ENCODE assay signal across 8 mouse cellular contexts in the genomic region with DNA sequence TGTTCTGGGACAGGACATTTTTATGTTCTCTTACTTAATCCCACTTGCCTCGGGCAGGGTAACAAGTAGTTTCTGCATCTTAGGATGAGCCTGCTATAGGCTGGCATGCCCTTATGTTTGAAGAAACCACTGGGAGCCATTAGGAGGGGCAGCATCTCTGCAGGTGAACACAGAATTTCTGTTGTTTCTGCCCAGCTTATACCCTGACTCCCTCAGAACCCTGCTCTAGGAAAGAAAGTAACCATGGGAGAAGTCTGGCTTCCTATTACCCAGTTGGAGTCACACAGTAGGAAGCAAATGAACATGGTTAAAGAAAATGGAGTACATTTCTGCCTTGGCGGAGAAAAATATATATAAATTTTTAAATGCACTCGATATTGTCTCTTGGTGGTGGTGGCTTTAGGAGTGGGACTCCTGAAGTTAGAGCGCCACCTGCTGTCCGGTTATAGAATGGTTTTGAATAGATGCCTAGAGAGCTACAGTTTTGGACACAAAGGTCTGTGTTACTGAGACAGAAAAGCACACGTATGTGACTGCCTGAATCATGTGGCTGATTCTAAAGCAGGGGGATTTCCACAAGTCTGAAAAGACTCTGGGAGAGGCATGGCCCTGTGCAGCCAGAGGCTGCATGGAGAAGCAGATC. TPM values are rescaled to one million over a fixed set of nuclear protein-coding genes. Genes with fewer than 3 reads are reported as not detected.
DNase-seq lines count a peak whose midpoint lies in the region; ATAC-seq and TF ChIP-seq lines count a peak whose summit lies in the region.

No protein-coding gene starts in this region.

- no peak overlapping the region for H3K4me2 ChIP-seq in hindbrain, embryonic 13.5 days

- CTCF ChIA-PET in Patski (lab: Charles Lee) = interaction anchor here (0.9 to 1.8 kb wide), 13 partner anchors 9 to 1008 kb away, joined by 3 to 11 read pairs (median 4); no protein-coding TSS in a partner anchor

- peak; percentile 80 for ATAC-seq in Patski
- ATAC-seq in hindbrain, embryonic 13.5 days (ENCODE audit: low FRiP score) = peak; percentile 91

- H3K4me3 ChIP-seq in hindbrain, embryonic 13.5 days = no peak overlapping the region

- no peak for DNase-seq in Patski (ENCODE audit: low read depth, low spot score)
- DNase-seq in cerebellum, adult 9-10 months = peak; percentile 58
- DNase-seq in frontal cortex, postnatal 10 days (ENCODE audit: low spot score in 2 of 2) = peak; percentile 44 to 82
- DNase-seq in layer of hippocampus, adult 9-11 months = peak; percentile 54
- peak; percentile 91 for DNase-seq in lung, postnatal 14 days
- peak; percentile 71 for DNase-seq in retina, postnatal 7 days (ENCODE audit: low read depth, low spot score)
- DNase-seq in urinary bladder, postnatal 4 days (ENCODE audit: low spot score in 2 of 2) = peak; percentile 56 to 86

- TF ChIP-seq CTCF in Patski (IDR thresholded peaks at IDR 0.05) = peak; percentile 75

- WGBS in hindbrain, embryonic 13.5 days = 20% methylated on average over 6 of the region's 6 CpGs

- peaks cover 11% of the 10 kb centered on the region for H3K4me1 ChIP-seq in hindbrain, embryonic 13.5 days (replicated peaks)

- no peaks in the 10 kb centered on the region for H3K36me3 ChIP-seq in hindbrain, embryonic 13.5 days

- peaks cover 9% of the 10 kb centered on the region for H3K27me3 ChIP-seq in Patski
- no peaks in the 10 kb centered on the region; the same call in 1 of the 2 replicates for H3K27me3 ChIP-seq in hindbrain, embryonic 13.5 days

- H3K9ac ChIP-seq in hindbrain, embryonic 13.5 days = peak overlapping the region; percentile 21; the same call in 1 of the 2 replicates

- 0 out of 2 replicates have a peak overlapping the region, but pooled peaks have one; percentile 35 for H3K27ac ChIP-seq in hindbrain, embryonic 13.5 days

- POLR2A ChIA-PET in Patski (lab: Charles Lee) = no interaction called here

- H3K9me3 ChIP-seq in hindbrain, embryonic 13.5 days = no peaks in the 10 kb centered on the region

- in situ Hi-C loops in Patski (cut with MboI; ENCODE audit: low pct_unique_long_range_greater_than_20kb) = loop anchor here (5.0 to 25.0 kb wide), 2 partner anchors 898 to 1008 kb away; no protein-coding TSS in a partner anchor

RNA-seq across cellular contexts. Expression of gene Lrrc30, which starts 47.5 kb away (rescaled TPM):
- polyA plus RNA-seq in Patski (2021) = not detected
- not detected in 2 replicates for polyA plus RNA-seq in hindbrain, embryonic 13.5 days (2015; fragmentation: Nextera tagmentation; extraction: Ambion mirVana)
